Mouse (Mus musculus) thymus, postnatal 10 days (tissue): ENCODE results near the gene Kmt2e.

Experiments
- DNase-seq, 2 experiments: peaks; one replicate each; pipeline ENCODE4 v3.0.0; 2021; ENCODE audit warnings: low spot score in 2 of 2

Gene Kmt2e

GRCm38 (mm10) chr5:23410040-23410717 lies 24.1 kb upstream of the Kmt2e start:
- no peak for DNase-seq

DNA sequence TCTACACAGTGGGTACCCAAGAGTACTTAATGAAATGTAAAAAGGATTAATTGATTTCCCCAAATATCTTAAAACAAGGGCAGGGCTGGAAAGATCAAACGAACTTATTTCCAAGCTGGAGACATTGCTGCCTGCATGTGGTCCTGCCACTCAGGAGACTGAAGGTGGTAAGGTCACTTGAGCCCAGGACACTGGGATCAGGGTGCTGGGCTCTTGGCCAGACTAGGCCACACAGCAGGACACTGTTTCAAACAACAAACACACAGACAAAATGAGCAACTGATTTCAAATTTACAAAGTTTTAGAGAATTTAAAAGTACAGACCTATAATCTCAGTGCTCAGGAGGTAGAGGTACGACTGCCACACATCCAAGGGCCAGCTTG lies 23.5 kb upstream of the Kmt2e start:
- no peak for DNase-seq

- DNase-seq, result no peak
These were observed 22.6 kb upstream of the Kmt2e start for GRCm38 (mm10) chr5:23411640-23412039.

DNA sequence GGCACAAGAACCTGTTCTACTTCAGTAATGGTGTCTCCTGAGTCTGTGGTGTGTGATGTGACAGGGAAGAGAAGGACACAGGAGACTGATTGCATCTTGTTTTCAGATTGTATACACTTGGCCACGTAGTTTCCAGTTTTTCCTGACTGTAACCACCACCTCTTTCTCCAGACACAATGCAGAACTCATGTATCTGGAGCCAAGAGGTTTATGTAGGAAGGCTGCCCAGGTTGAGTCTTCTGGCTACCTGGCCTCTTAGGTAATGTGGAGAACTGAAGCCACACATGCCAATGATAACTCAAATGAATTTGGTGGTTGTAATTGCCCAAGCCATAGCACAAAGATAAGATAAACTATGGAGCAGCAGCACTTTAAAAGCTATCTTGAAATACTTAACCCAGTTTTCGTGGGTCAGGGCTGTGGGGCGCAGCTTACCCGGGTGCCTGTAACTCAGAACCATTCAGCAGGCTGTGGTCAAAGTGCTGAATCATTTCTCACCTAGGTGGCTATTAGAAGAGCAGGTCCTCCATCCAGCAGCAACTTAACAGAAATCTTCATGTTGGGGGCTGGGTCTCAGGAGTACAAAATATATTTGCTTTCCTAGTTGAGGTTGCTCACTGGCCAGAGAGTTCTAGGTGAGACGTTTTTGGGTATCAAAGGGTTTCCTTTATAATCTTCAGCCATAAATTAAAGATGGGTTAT lies 21.8 kb upstream of the Kmt2e start:
- DNase-seq, result no peak

DNA sequence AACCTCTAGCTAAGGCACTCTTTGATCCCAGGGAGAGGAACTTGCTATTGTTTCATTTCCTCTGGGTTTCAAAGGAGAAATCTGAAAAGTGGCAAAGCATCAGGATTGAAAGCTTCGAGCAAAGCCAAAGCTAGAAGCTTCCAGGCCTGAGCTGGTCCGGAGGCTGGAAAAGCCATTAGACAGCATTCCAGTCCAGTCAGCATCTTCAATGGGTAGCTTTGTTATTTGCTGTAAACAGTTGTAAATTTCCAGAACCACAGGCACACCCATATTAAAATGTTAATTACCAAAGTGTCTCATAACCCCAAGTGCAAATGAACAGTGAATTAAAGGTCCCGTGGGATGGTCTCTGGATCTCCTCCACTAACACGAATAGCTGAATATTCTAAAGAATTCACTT lies 21.2 kb upstream of the Kmt2e start:
- no peak for DNase-seq

DNA sequence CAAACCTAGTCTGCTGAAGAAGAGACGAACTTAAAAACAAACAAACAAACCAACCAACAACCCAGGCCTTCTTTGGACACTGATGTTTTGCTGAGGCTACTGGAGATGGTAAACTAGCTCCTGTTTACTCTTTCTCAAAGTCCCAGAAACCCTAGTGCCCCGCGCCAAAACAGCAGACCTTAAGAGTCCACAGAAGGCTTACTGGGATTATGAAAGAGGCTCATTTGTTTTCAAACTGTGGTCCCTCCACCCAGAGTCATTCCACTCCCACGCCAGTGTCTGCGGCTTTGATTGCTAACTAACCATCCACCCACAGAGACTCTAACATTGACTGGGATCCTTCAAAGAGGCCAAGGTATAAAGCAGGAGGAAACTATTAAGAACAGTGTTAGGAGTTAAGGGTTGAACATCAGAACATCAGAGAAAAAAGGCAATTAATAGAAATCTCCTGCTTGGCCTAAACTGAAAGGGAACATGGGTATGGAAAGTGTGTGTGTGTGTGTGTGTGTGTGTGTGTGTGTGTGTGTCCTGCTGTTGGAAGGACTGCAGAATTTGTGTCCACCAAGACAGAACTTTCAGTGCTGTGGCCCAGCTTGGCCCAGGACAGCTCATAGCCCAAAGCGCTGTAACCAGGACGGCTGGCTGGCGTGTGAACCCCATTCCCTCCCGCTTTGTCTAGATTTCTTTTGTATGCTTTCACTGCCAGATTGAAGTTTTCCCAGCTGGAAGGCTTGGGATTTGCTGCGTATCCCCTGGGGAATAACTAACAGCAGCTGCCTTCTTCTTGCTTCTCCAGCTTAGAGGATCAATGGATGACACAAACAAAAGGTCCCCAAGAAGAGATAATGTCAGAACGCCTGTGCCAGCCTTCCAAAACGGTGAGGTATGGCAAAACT lies 20.4 kb upstream of the Kmt2e start:
- no peak for DNase-seq

GRCm38 (mm10) chr5:23414490-23415126 lies 19.6 kb upstream of the Kmt2e start:
- no peak for DNase-seq

- DNase-seq, result peak in 1 of 2 experiments; percentile 80
These were observed 18.5 kb upstream of the Kmt2e start for GRCm38 (mm10) chr5:23415571-23416285.

- DNase-seq, result no peak
These were observed 18.0 kb upstream of the Kmt2e start for GRCm38 (mm10) chr5:23416286-23416643.

DNA sequence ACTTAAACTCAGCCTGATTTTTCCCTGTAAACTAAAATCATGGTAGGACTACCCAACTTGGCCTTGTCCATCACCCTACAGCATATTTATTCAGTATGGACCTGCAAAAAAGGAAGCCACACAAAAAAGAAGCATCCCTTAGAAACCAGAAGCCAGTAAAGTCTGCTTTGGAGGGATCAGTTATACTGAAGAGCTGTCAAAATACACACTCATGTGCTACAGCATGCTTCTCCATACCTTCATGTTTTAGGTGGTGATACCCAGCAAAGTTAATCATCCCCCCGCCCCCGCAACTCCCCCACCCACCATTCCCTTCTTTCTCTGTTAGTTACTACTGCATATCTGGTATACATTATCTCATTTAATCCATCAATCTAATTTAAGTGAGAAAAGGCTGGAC lies 16.5 kb upstream of the Kmt2e start:
- no peak for DNase-seq

DNA sequence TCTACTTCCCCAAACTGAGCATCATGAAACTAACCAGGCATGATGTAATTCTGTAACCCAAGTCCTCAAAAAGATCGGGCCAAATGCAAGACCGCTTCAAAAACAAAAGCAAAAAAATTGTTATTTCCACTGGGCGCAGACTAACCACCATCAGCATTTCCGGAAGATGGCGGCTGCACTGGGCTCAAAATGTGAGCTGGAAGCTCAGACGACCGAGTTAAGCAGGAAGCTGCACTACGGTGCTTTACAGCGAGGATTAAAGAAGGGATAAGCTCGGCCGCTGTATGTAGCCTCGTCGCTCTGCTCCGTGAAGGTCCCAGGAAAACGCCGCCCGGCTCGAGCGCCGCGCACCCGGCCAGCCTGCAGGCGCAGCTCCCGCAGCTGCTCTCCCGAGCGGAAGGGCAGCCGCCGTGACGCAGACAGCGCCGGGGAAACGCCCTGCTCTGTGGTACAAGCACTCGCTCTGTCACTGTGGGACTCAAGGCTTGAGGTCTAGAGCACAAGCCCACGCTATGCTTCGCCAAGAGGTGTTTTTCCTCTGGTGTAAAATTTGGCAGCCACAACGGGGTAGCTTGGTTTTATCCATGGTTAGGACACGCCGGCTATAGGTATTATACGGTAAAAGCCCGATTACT lies 16.0 kb upstream of the Kmt2e start:
- peak; percentile 80 to 84 for DNase-seq

GRCm38 (mm10) chr5:23418797-23419595 lies 15.2 kb upstream of the Kmt2e start:
- DNase-seq, result no peak

- DNase-seq, result no peak
These were observed 14.5 kb upstream of the Kmt2e start for GRCm38 (mm10) chr5:23419616-23420170.

DNA sequence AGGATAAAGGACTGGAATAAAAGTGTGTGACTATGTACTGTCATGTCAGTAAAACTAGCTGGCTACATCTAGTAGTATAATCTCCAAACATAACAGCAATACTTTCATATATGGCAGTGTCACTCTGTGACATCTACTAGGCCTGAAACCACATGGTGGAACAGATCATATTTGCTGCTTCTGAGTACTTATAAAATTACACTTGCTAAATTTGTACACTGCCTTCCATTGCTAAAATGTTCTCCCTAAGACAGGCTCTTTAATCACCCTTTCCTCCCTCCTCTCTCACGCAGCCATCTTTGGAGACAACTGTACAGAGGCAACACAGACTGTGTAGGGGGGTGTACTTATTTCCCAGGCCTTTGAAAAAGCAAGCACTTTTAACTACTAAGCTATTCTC lies 13.8 kb upstream of the Kmt2e start:
- DNase-seq, result no peak

- no peak for DNase-seq
These were observed 12.8 kb upstream of the Kmt2e start for GRCm38 (mm10) chr5:23421440-23421839.

- no peak for DNase-seq
These were observed 11.2 kb upstream of the Kmt2e start for GRCm38 (mm10) chr5:23423036-23423435.

DNA sequence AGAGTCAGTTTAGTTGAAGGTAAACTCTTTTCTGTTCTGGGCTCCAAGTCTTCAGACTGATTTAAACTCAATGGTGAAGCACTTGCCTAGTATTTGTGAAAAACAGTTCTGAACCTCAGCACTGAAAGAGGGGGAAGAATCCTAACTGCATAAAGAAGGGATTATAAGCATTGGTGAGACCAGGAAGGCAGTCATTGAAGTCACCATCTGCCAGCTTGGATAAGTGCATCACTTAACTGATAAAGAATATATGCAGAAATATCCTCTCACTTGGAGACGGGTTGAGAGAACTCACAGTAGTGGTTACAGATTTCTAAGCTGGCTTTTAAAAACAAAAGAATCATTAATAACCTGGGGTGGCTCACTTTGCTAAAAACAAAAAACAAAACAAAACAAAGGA lies 6.7 kb upstream of the Kmt2e start:
- no peak for DNase-seq

- DNase-seq, result no peak
These were observed 3.0 kb upstream of the Kmt2e start for GRCm38 (mm10) chr5:23431070-23431864.
